Mouse (Mus musculus): ENCODE measurements around the gene Cmip. TPM values are rescaled to one million over a fixed set of nuclear protein-coding genes. Genes with fewer than 3 reads are reported as not detected.

The Cmip gene
- polyA plus RNA-seq, 1 experiment from 2014 or later, result 8.2 TPM

GRCm38 (mm10) chr8:117368781-117369180 lies 111.9 kb downstream of the Cmip start:
- H3K4me1 ChIP-seq, result peaks cover 50% of the 10 kb centered on the region
- no peak for DNase-seq (ENCODE audit: low spot score)
- H3K27ac ChIP-seq, result no peak overlapping the region; the same call in 1 of the 2 replicates

GRCm38 (mm10) chr8:117370009-117370408 lies 113.1 kb downstream of the Cmip start:
- H3K9me3 ChIP-seq (replicated peaks), result no peaks in the 10 kb centered on the region
- H3K27me3 ChIP-seq (ENCODE audit: low read depth, poor library complexity, severe bottlenecking), result no peaks in the 10 kb centered on the region
- H3K4me1 ChIP-seq, result peaks cover 43% of the 10 kb centered on the region
- H3K36me3 ChIP-seq, result no peaks in the 10 kb centered on the region
- no peak for DNase-seq (ENCODE audit: low spot score)
- no peak overlapping the region for H3K4me3 ChIP-seq
- 83% methylated on average over 8 of the region's 8 CpGs for WGBS
- H3K27ac ChIP-seq, result no peak overlapping the region

More at GRCm38 (mm10) chr8:117368781-117369180, 111.9 kb downstream of the Cmip start:
- WGBS, result 94% methylated on average over 8 of the region's 8 CpGs
- Histone ChIP-seq H3K9me3 (replicated peaks) (no peaks in the 10 kb centered on the region), H3K4me3 (no peak overlapping the region), H3K27me3 (ENCODE audit: low read depth, poor library complexity, severe bottlenecking) (no peaks in the 10 kb centered on the region), H3K36me3 (no peaks in the 10 kb centered on the region)

GRCm38 (mm10) chr8:117371189-117371588 lies 114.3 kb downstream of the Cmip start:
- no peak for DNase-seq (ENCODE audit: low spot score)
- no peaks in the 10 kb centered on the region for H3K9me3 ChIP-seq (replicated peaks)
- H3K4me1 ChIP-seq, result peaks cover 41% of the 10 kb centered on the region
- H3K27ac ChIP-seq, result no peak overlapping the region
- no peak overlapping the region for H3K4me3 ChIP-seq
- H3K27me3 ChIP-seq (ENCODE audit: low read depth, poor library complexity, severe bottlenecking), result no peaks in the 10 kb centered on the region
- WGBS, result 83% methylated on average over 7 of the region's 7 CpGs
- no peaks in the 10 kb centered on the region for H3K36me3 ChIP-seq

- no peak for DNase-seq (ENCODE audit: low spot score)
- H3K36me3 ChIP-seq, result peaks cover 2% of the 10 kb centered on the region; the same call in 1 of the 2 replicates
- H3K27me3 ChIP-seq (ENCODE audit: low read depth, poor library complexity, severe bottlenecking), result no peaks in the 10 kb centered on the region
- H3K4me1 ChIP-seq, result peaks cover 40% of the 10 kb centered on the region
- H3K4me3 ChIP-seq, result no peak overlapping the region
- WGBS, result 87% methylated on average over 12 of the region's 12 CpGs
- H3K27ac ChIP-seq, result no peak overlapping the region
- H3K9me3 ChIP-seq (replicated peaks), result no peaks in the 10 kb centered on the region
Measured at GRCm38 (mm10) chr8:117372070-117372469, 115.2 kb downstream of the Cmip start.

GRCm38 (mm10) chr8:117373001-117373428 lies 116.2 kb downstream of the Cmip start:
- WGBS, result 86% methylated on average over 11 of the region's 11 CpGs
- Histone ChIP-seq H3K27me3 (ENCODE audit: low read depth, poor library complexity, severe bottlenecking) (no peaks in the 10 kb centered on the region), H3K27ac (no peak overlapping the region), H3K4me3 (no peak overlapping the region), H3K4me1 (peaks cover 35% of the 10 kb centered on the region), H3K36me3 (peaks cover 11% of the 10 kb centered on the region), H3K9me3 (replicated peaks) (no peaks in the 10 kb centered on the region)
- DNase-seq (ENCODE audit: low spot score), result no peak

GRCm38 (mm10) chr8:117374087-117374486 lies 117.2 kb downstream of the Cmip start:
- H3K9me3 ChIP-seq (replicated peaks), result no peaks in the 10 kb centered on the region
- 84% methylated on average over 3 of the region's 3 CpGs for WGBS
- peaks cover 21% of the 10 kb centered on the region for H3K36me3 ChIP-seq
- H3K4me3 ChIP-seq, result no peak overlapping the region
- DNase-seq (ENCODE audit: low spot score), result no peak
- no peaks in the 10 kb centered on the region for H3K27me3 ChIP-seq (ENCODE audit: low read depth, poor library complexity, severe bottlenecking)
- H3K27ac ChIP-seq, result no peak overlapping the region
- H3K4me1 ChIP-seq, result peaks cover 32% of the 10 kb centered on the region

- Histone ChIP-seq H3K9me3 (replicated peaks) (no peaks in the 10 kb centered on the region), H3K4me3 (no peak overlapping the region), H3K4me1 (peaks cover 17% of the 10 kb centered on the region), H3K27me3 (ENCODE audit: low read depth, poor library complexity, severe bottlenecking) (no peaks in the 10 kb centered on the region), H3K27ac (no peak overlapping the region), H3K36me3 (peaks cover 27% of the 10 kb centered on the region)
- WGBS, result 80% methylated on average over 16 of the region's 16 CpGs
- DNase-seq (ENCODE audit: low spot score), result no peak
Measured at GRCm38 (mm10) chr8:117376997-117377396, 120.1 kb downstream of the Cmip start.

- WGBS, result 74% methylated on average over 7 of the region's 7 CpGs
- H3K4me1 ChIP-seq, result peaks cover 15% of the 10 kb centered on the region; the same call in 1 of the 2 replicates
- peaks cover 30% of the 10 kb centered on the region for H3K36me3 ChIP-seq
- DNase-seq (ENCODE audit: low spot score), result no peak
- H3K4me3 ChIP-seq, result no peak overlapping the region
- H3K27me3 ChIP-seq (ENCODE audit: low read depth, poor library complexity, severe bottlenecking), result no peaks in the 10 kb centered on the region
- H3K9me3 ChIP-seq (replicated peaks), result no peaks in the 10 kb centered on the region
- H3K27ac ChIP-seq, result no peak overlapping the region
Measured at GRCm38 (mm10) chr8:117378625-117379024, 121.8 kb downstream of the Cmip start.

GRCm38 (mm10) chr8:117379131-117379530 lies 122.3 kb downstream of the Cmip start:
- H3K9me3 ChIP-seq (replicated peaks), result no peaks in the 10 kb centered on the region
- WGBS, result 62% methylated on average over 10 of the region's 10 CpGs

GRCm38 (mm10) chr8:117380796-117381195 lies 123.9 kb downstream of the Cmip start:
- 80% methylated on average over 8 of the region's 8 CpGs for WGBS
- peak overlapping the region; percentile 46 for H3K27ac ChIP-seq
- no peaks in the 10 kb centered on the region for H3K9me3 ChIP-seq (replicated peaks)
- H3K27me3 ChIP-seq (ENCODE audit: low read depth, poor library complexity, severe bottlenecking), result no peaks in the 10 kb centered on the region
- peaks cover 15% of the 10 kb centered on the region; the same call in 1 of the 2 replicates for H3K4me1 ChIP-seq
- H3K4me3 ChIP-seq, result no peak overlapping the region
- no peak for DNase-seq (ENCODE audit: low spot score)
- peaks cover 47% of the 10 kb centered on the region for H3K36me3 ChIP-seq

More at GRCm38 (mm10) chr8:117379131-117379530, 122.3 kb downstream of the Cmip start:
- peak; percentile 41 for DNase-seq (ENCODE audit: low spot score)
- Histone ChIP-seq H3K27ac (0 out of 2 replicates have a peak overlapping the region, but pooled peaks have one; percentile 15), H3K27me3 (ENCODE audit: low read depth, poor library complexity, severe bottlenecking) (no peaks in the 10 kb centered on the region), H3K4me1 (peaks cover 15% of the 10 kb centered on the region; the same call in 1 of the 2 replicates), H3K4me3 (no peak overlapping the region), H3K36me3 (peaks cover 34% of the 10 kb centered on the region)

GRCm38 (mm10) chr8:117386142-117386541 lies 129.3 kb downstream of the Cmip start:
- WGBS, result 73% methylated on average over 2 of the region's 2 CpGs
- H3K36me3 ChIP-seq, result peaks cover 29% of the 10 kb centered on the region
- no peak for DNase-seq (ENCODE audit: low spot score)
- no peak overlapping the region for H3K27ac ChIP-seq
- H3K9me3 ChIP-seq (replicated peaks), result no peaks in the 10 kb centered on the region
- H3K4me1 ChIP-seq, result peaks cover 16% of the 10 kb centered on the region
- no peak overlapping the region for H3K4me3 ChIP-seq
- H3K27me3 ChIP-seq (ENCODE audit: low read depth, poor library complexity, severe bottlenecking), result no peaks in the 10 kb centered on the region

GRCm38 (mm10) chr8:117387642-117388041 lies 130.8 kb downstream of the Cmip start:
- no peaks in the 10 kb centered on the region for H3K9me3 ChIP-seq (replicated peaks)
- H3K4me1 ChIP-seq, result peaks cover 16% of the 10 kb centered on the region
- H3K36me3 ChIP-seq, result peaks cover 26% of the 10 kb centered on the region
- no peaks in the 10 kb centered on the region for H3K27me3 ChIP-seq (ENCODE audit: low read depth, poor library complexity, severe bottlenecking)
- 63% methylated on average over 10 of the region's 10 CpGs for WGBS
- peak overlapping the region; percentile 39; the same call in 1 of the 2 replicates for H3K27ac ChIP-seq
- H3K4me3 ChIP-seq, result no peak overlapping the region
- no peak for DNase-seq (ENCODE audit: low spot score)

- WGBS, result 45% methylated on average over 8 of the region's 8 CpGs
- peaks cover 25% of the 10 kb centered on the region for H3K36me3 ChIP-seq
Measured at GRCm38 (mm10) chr8:117388370-117388769, 131.5 kb downstream of the Cmip start.

GRCm38 (mm10) chr8:117393853-117394252 lies 137.0 kb downstream of the Cmip start:
- H3K9me3 ChIP-seq (replicated peaks), result no peaks in the 10 kb centered on the region
- H3K4me3 ChIP-seq, result no peak overlapping the region
- peaks cover 25% of the 10 kb centered on the region for H3K36me3 ChIP-seq
- H3K4me1 ChIP-seq, result peaks cover 10% of the 10 kb centered on the region; the same call in 1 of the 2 replicates
- no peak for DNase-seq (ENCODE audit: low spot score)
- 92% methylated on average over 6 of the region's 6 CpGs for WGBS
- no peak overlapping the region for H3K27ac ChIP-seq
- no peaks in the 10 kb centered on the region for H3K27me3 ChIP-seq (ENCODE audit: low read depth, poor library complexity, severe bottlenecking)

More at GRCm38 (mm10) chr8:117388370-117388769, 131.5 kb downstream of the Cmip start:
- no peaks in the 10 kb centered on the region for H3K27me3 ChIP-seq (ENCODE audit: low read depth, poor library complexity, severe bottlenecking)
- no peak overlapping the region for H3K4me3 ChIP-seq
- H3K27ac ChIP-seq, result peak overlapping the region; percentile 39; the same call in 1 of the 2 replicates
- H3K4me1 ChIP-seq, result peaks cover 16% of the 10 kb centered on the region
- H3K9me3 ChIP-seq (replicated peaks), result no peaks in the 10 kb centered on the region
- no peak for DNase-seq (ENCODE audit: low spot score)

All from limb, embryonic 10.5 days (tissue).